Mouse (Mus musculus): ENCODE measurements at regions not wholly inside any gene's neighbourhood (a gene's known extent, or its start where the extent isn't known, plus 50 kb on each side); places are given as distances from the start of the nearest gene placed in this dataset.
A peak's percentile ranks its signal among the peaks of the same experiment; 100 is the strongest.

GRCm38 (mm10) chr9:120755486-120755885 is 173.5 kb upstream of the Ctnnb1 start:
- H3K4me2 ChIP-seq, result no peak overlapping the region
- WGBS, result 87% methylated on average over 7 of the region's 7 CpGs
- H3K36me3 ChIP-seq, result no peaks in the 10 kb centered on the region

GRCm38 (mm10) chr9:120758003-120758402 is 171.0 kb upstream of the Ctnnb1 start:
- peak; percentile 50; the same call in 1 of the 2 replicates for ATAC-seq (ENCODE audit: insufficient read depth, low FRiP score, low read depth)
- no peak overlapping the region for H3K9ac ChIP-seq
- WGBS, result 69% methylated on average over 3 of the region's 3 CpGs
- no peaks in the 10 kb centered on the region for H3K27me3 ChIP-seq (replicated peaks)
- H3K9me3 ChIP-seq, result no peaks in the 10 kb centered on the region
- H3K4me3 ChIP-seq (replicated peaks), result no peak overlapping the region
- H3K4me2 ChIP-seq, result no peak overlapping the region
- H3K4me1 ChIP-seq, result peaks cover 7% of the 10 kb centered on the region; the same call in 1 of the 2 replicates
- no peaks in the 10 kb centered on the region for H3K36me3 ChIP-seq
- H3K27ac ChIP-seq, result no peak overlapping the region

More at GRCm38 (mm10) chr9:120755486-120755885, 173.5 kb upstream of the Ctnnb1 start:
- Histone ChIP-seq H3K4me3 (replicated peaks) (no peak overlapping the region), H3K9me3 (no peaks in the 10 kb centered on the region), H3K9ac (no peak overlapping the region), H3K27ac (no peak overlapping the region), H3K27me3 (replicated peaks) (no peaks in the 10 kb centered on the region), H3K4me1 (peaks cover 5% of the 10 kb centered on the region; the same call in 1 of the 2 replicates)
- no peak for ATAC-seq (ENCODE audit: insufficient read depth, low FRiP score, low read depth)

- Histone ChIP-seq H3K27ac (peak overlapping the region; percentile 38), H3K36me3 (no peaks in the 10 kb centered on the region), H3K4me1 (peaks cover 8% of the 10 kb centered on the region), H3K4me2 (no peak overlapping the region), H3K4me3 (replicated peaks) (no peak overlapping the region), H3K27me3 (replicated peaks) (no peaks in the 10 kb centered on the region), H3K9ac (no peak overlapping the region), H3K9me3 (no peaks in the 10 kb centered on the region)
- ATAC-seq (ENCODE audit: insufficient read depth, low FRiP score, low read depth), result no peak
- 67% methylated on average over 1 of the region's 1 CpGs for WGBS
Measured at GRCm38 (mm10) chr9:120758632-120759031, 170.4 kb upstream of the Ctnnb1 start.

GRCm38 (mm10) chr9:120759771-120760170 is 169.2 kb upstream of the Ctnnb1 start:
- peak overlapping the region; percentile 45; the same call in 1 of the 2 replicates for H3K27ac ChIP-seq
- H3K9me3 ChIP-seq, result no peaks in the 10 kb centered on the region
- peak; percentile 39; the same call in 1 of the 2 replicates for ATAC-seq (ENCODE audit: insufficient read depth, low FRiP score, low read depth)
- peaks cover 15% of the 10 kb centered on the region for H3K4me1 ChIP-seq
- H3K36me3 ChIP-seq, result no peaks in the 10 kb centered on the region
- WGBS, result 58% methylated on average over 5 of the region's 5 CpGs
- H3K4me2 ChIP-seq, result no peak overlapping the region
- H3K27me3 ChIP-seq (replicated peaks), result no peaks in the 10 kb centered on the region
- H3K4me3 ChIP-seq (replicated peaks), result no peak overlapping the region
- no peak overlapping the region for H3K9ac ChIP-seq

- H3K9me3 ChIP-seq, result no peaks in the 10 kb centered on the region
- peak overlapping the region; percentile 41; the same call in 1 of the 2 replicates for H3K27ac ChIP-seq
- no peak for ATAC-seq (ENCODE audit: insufficient read depth, low FRiP score, low read depth)
- no peaks in the 10 kb centered on the region for H3K27me3 ChIP-seq (replicated peaks)
- no peak overlapping the region for H3K9ac ChIP-seq
- peaks cover 15% of the 10 kb centered on the region for H3K4me1 ChIP-seq
- no peak overlapping the region for H3K4me3 ChIP-seq (replicated peaks)
- no peaks in the 10 kb centered on the region for H3K36me3 ChIP-seq
- no peak overlapping the region for H3K4me2 ChIP-seq
- 43% methylated on average over 2 of the region's 2 CpGs for WGBS
Measured at GRCm38 (mm10) chr9:120763802-120764201, 165.2 kb upstream of the Ctnnb1 start.

GRCm38 (mm10) chr9:120764663-120765062 is 164.4 kb upstream of the Ctnnb1 start:
- H3K9ac ChIP-seq, result no peak overlapping the region
- H3K27ac ChIP-seq, result peak overlapping the region; percentile 41
- no peaks in the 10 kb centered on the region for H3K36me3 ChIP-seq
- ATAC-seq (ENCODE audit: insufficient read depth, low FRiP score, low read depth), result peak; percentile 37; the same call in 1 of the 2 replicates
- no peaks in the 10 kb centered on the region for H3K9me3 ChIP-seq
- WGBS, result 27% methylated on average over 9 of the region's 9 CpGs
- no peaks in the 10 kb centered on the region for H3K27me3 ChIP-seq (replicated peaks)
- H3K4me3 ChIP-seq (replicated peaks), result no peak overlapping the region
- H3K4me1 ChIP-seq, result peaks cover 18% of the 10 kb centered on the region
- H3K4me2 ChIP-seq, result no peak overlapping the region

- Histone ChIP-seq H3K4me2 (no peak overlapping the region), H3K9ac (no peak overlapping the region), H3K27me3 (replicated peaks) (no peaks in the 10 kb centered on the region), H3K9me3 (no peaks in the 10 kb centered on the region), H3K4me1 (peaks cover 16% of the 10 kb centered on the region), H3K27ac (peak overlapping the region; percentile 41), H3K36me3 (no peaks in the 10 kb centered on the region), H3K4me3 (replicated peaks) (no peak overlapping the region)
- no peak for ATAC-seq (ENCODE audit: insufficient read depth, low FRiP score, low read depth)
- 67% methylated on average over 4 of the region's 4 CpGs for WGBS
Measured at GRCm38 (mm10) chr9:120765292-120765691, 163.7 kb upstream of the Ctnnb1 start.

- Histone ChIP-seq H3K27ac (no peak overlapping the region), H3K4me2 (no peak overlapping the region), H3K27me3 (replicated peaks) (no peaks in the 10 kb centered on the region), H3K36me3 (no peaks in the 10 kb centered on the region), H3K4me1 (peaks cover 25% of the 10 kb centered on the region), H3K4me3 (replicated peaks) (no peak overlapping the region), H3K9me3 (no peaks in the 10 kb centered on the region), H3K9ac (no peak overlapping the region)
- 65% methylated on average over 2 of the region's 2 CpGs for WGBS
- no peak for ATAC-seq (ENCODE audit: insufficient read depth, low FRiP score, low read depth)
Measured at GRCm38 (mm10) chr9:120766881-120767280, 162.1 kb upstream of the Ctnnb1 start.

- H3K27ac ChIP-seq, result no peak overlapping the region
- H3K9me3 ChIP-seq, result no peaks in the 10 kb centered on the region
- H3K4me2 ChIP-seq, result no peak overlapping the region
- H3K4me1 ChIP-seq, result peaks cover 28% of the 10 kb centered on the region
- no peaks in the 10 kb centered on the region for H3K36me3 ChIP-seq
- WGBS, result 87% methylated on average over 4 of the region's 4 CpGs
- H3K27me3 ChIP-seq (replicated peaks), result no peaks in the 10 kb centered on the region
- ATAC-seq (ENCODE audit: insufficient read depth, low FRiP score, low read depth), result no peak
- no peak overlapping the region for H3K9ac ChIP-seq
- H3K4me3 ChIP-seq (replicated peaks), result no peak overlapping the region
Measured at GRCm38 (mm10) chr9:120767396-120767795, 161.6 kb upstream of the Ctnnb1 start.

GRCm38 (mm10) chr9:120769056-120769455 is 160.0 kb upstream of the Ctnnb1 start:
- peaks cover 24% of the 10 kb centered on the region for H3K4me1 ChIP-seq
- H3K4me2 ChIP-seq, result no peak overlapping the region
- H3K36me3 ChIP-seq, result no peaks in the 10 kb centered on the region
- H3K9me3 ChIP-seq, result no peaks in the 10 kb centered on the region
- 57% methylated on average over 8 of the region's 8 CpGs for WGBS
- ATAC-seq (ENCODE audit: insufficient read depth, low FRiP score, low read depth), result no peak
- H3K4me3 ChIP-seq (replicated peaks), result no peak overlapping the region
- no peaks in the 10 kb centered on the region for H3K27me3 ChIP-seq (replicated peaks)
- peak overlapping the region; percentile 46; the same call in 1 of the 2 replicates for H3K27ac ChIP-seq
- H3K9ac ChIP-seq, result no peak overlapping the region

GRCm38 (mm10) chr9:120769679-120770078 is 159.3 kb upstream of the Ctnnb1 start:
- Histone ChIP-seq H3K4me2 (no peak overlapping the region), H3K9ac (no peak overlapping the region), H3K27ac (peak overlapping the region; percentile 52; the same call in 1 of the 2 replicates), H3K9me3 (no peaks in the 10 kb centered on the region), H3K4me1 (peaks cover 22% of the 10 kb centered on the region), H3K4me3 (replicated peaks) (no peak overlapping the region), H3K27me3 (replicated peaks) (no peaks in the 10 kb centered on the region), H3K36me3 (no peaks in the 10 kb centered on the region)
- no peak for ATAC-seq (ENCODE audit: insufficient read depth, low FRiP score, low read depth)
- WGBS, result 28% methylated on average over 7 of the region's 7 CpGs

- Histone ChIP-seq H3K27ac (peak overlapping the region; percentile 83), H3K4me2 (no peak overlapping the region), H3K9ac (no peak overlapping the region), H3K9me3 (no peaks in the 10 kb centered on the region), H3K4me1 (peaks cover 25% of the 10 kb centered on the region), H3K36me3 (no peaks in the 10 kb centered on the region), H3K27me3 (replicated peaks) (no peaks in the 10 kb centered on the region), H3K4me3 (replicated peaks) (no peak overlapping the region)
- ATAC-seq (ENCODE audit: insufficient read depth, low FRiP score, low read depth), result peak; percentile 83
- WGBS, result 17% methylated on average over 1 of the region's 1 CpGs
Measured at GRCm38 (mm10) chr9:120770886-120771285, 158.1 kb upstream of the Ctnnb1 start.
